Mouse (Mus musculus): Measurements from ENCODE around the gene Hdac7. TPM values are rescaled to one million over a fixed set of nuclear protein-coding genes. Genes with fewer than 3 reads are reported as not detected.

Gene Hdac7
- polyA plus RNA-seq, 2 experiments from 2014 or later = 68.2 to 74.2 TPM

DNA sequence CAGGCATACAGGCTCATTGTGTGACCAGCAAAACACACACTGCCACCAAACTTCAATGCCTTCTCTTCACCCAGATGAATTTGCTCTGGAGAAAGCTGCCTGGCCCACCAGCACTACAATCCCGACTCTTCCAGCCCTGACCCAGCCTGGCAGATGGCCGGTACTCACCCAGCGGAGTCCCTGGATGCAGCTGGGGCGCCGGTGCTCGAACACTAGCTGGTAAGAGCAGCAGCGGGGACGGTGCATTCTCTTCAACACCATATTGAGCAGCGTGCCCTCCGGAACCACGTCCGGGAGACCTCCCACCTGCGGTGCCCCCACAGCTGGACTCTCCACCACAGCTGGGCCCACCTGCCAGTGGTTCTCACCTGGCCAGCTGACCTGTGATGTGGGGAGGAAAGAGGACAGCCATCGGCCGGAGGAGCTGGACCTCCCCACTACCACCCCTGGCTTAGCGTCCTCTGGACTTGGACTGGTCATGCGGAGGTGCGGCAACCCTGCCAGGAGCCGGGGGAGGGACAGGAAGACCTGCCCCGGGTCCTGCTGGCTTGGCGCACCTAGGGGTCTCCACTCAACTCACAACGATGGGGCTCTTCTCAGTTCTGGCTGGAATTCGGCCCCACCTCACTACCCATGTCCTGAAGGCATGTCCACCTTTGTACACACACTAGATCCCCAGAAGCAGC lies 77.6 kb downstream of the Hdac7 start:
- ATAC-seq = no peak

DNA sequence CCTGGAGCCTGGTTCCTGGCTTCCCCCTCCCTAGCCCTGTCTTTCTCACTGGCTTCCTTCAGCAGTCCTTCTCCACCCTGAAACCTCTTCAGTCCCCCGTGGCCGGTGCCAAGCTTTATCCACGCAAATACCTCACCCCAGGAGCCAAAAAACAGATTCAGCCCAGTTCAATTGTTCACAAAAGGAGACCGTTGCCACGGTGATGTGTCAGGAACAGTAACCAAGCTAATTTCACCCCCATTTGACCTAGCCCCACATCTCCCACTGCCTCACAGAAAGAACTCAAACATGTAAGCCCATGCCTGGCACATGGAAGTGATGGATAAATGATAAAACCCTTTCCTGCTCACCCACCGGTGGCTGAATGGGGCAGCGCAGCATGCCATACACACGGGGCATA lies 78.1 kb downstream of the Hdac7 start:
- ATAC-seq = no peak

DNA sequence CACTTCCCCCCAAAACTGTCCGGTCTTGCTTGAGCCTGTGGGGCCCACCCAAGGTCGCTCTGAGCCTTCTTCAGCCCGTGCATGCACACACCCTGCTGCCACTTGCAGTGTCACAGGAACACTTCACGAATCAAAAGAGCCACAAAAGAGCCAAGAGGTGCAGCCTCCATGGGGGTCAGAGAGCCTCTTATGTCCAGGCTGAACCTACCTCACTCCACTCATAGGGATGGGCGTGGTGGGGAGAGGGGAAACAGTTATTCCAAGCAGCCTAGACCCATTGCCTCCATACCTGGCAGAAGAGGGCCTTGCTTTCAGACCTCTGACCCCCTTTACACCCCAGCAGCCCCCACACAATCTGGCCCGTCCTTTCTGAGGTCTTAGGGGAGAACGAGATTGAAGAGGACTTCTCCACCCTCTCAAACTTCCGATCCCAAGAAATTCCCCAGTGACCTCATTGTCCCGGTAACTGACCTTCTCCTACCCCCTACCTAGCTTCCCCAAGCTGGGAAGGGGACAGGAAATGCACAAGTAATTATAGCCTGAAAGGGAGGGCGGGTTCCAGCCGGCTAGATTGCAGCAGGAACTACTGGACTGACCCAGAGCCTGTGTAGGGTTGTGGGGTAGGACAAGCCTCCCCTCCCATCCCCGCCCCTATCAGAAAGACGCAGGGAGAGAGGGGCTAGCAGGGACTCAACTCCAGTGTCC lies 79.1 kb downstream of the Hdac7 start:
- no peak for ATAC-seq

DNA sequence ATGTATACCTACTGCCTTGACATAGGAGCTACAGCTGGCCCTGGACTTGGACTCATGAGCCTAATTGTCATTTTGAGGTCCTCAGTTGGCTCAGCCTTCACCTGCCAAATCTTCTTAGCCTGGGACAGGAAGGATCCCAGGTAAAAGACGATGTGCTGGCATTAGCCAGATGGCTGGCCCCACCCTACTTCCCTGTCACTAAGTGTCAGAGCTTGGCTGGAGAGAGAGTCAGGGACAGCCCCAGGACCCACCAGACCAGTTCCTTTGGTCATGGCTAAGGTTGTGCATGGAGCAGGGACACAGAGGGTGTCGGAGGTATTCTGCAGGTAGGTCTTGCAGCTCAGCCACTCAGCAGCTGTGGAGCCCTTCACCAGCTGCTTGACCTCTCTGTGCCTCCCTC lies 79.8 kb downstream of the Hdac7 start:
- no peak for ATAC-seq

DNA sequence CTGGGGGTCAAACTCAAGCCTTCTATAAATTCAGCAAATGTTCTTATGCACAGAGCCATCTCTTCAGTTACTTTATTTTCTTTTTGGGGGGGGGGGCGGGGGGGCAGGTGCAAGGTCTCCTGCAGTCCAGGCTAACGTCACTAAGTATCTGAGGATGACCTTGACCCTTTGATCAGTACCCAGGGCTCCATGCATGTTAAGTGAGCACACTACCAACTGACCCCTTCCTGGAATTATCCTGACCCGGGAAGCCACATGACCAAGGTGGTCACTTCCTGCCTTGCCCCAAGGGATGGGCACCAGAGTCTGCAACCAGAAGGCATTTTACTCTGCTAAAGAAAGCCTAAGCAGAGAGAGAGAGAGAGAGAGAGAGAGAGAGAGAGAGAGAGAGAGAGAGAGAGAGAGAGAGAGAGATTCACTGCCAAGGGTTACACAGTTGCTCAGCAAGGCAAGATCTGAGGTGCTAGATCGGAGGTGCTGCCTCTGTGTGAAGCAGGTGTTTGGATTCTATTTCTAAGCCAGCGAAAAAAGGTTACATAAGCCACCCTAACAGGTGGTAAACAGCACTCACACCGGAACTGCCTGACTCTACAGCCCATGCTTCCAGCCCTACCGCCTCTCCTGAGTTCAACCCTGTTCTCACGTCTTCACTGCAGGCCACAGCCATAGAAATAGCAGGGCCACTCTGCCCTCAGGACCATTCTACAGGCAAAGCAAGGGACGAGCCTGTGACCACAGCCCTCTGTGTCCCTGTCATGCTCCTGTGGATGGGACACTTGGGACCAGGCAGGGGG lies 80.8 kb downstream of the Hdac7 start:
- no peak for ATAC-seq

DNA sequence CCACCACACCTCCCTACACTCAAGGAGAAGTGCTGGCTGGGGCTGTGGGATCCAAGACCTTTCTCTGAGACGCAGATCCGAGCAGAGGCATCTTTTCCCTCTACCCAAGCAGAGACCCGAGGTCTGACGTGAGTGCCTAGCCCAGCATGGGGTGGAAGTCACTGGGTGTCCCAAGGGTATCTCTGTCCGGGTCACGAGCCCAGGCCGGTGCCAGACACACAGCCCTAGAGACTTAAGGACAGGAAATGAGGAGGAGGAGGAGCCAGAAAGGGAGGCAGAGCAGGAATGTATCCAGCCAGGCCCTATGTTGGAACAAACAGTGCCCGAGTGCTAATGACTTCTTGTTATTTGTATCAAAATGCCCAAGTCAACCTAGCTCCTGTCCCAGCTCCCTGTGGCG lies 81.6 kb downstream of the Hdac7 start:
- no peak for ATAC-seq

DNA sequence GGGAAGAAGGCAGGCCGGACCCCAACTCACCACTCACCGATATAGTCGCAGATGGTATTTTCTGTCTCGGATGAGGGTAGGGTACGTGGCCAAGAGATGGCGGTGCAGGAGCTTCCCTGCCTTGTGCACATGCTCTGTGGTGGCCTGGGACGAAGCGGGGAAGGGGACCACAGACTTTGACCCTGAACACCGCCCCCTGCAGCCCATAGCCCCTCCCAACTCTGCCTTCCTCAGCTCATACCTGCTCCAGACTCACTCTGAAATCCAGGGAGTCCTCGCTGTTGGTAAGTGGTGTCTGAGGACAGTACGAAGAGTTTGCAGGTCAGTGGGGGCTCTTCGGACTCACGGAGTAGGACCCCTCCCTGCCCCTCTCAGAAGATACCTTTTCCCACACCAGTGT lies 82.9 kb downstream of the Hdac7 start:
- ATAC-seq = no peak

DNA sequence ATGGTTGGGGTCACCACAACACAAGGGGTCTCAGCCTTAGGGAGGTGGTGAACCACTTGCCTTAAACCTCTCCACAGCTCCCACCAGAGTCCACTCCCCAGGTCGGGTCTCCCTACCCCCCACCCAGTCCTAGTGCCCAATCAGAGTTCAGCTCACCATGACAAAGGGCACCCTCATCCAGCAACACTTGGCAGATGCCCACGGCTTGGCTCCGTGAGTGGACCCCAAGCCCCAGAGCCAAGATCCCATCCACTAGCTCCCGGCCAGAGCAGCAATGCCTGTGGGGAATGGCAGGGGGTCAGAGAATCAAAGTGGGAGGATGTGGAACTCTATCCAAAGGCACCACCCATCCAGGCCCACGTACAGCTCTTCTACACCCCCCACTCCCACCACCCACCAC lies 83.3 kb downstream of the Hdac7 start:
- no peak for ATAC-seq

DNA sequence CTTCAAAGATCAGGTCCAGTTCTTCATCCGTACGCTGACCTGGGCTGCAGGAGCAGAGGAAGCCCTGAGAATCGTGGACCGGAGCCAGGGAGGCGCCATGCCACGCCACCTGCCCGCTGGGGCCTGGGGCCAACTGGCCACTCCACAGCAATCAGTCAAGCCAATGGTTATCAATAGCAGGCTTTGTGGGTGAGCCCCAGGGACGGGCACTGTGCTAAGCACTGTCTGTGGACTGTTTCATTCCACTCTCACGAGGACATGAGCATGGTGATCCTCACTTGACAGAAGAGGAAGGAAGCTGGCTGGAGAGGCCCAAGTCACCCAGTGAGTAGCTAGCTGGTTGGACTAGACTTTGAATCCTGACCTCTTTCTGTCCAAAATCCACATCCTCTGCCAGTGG lies 84.3 kb downstream of the Hdac7 start:
- no peak for ATAC-seq

DNA sequence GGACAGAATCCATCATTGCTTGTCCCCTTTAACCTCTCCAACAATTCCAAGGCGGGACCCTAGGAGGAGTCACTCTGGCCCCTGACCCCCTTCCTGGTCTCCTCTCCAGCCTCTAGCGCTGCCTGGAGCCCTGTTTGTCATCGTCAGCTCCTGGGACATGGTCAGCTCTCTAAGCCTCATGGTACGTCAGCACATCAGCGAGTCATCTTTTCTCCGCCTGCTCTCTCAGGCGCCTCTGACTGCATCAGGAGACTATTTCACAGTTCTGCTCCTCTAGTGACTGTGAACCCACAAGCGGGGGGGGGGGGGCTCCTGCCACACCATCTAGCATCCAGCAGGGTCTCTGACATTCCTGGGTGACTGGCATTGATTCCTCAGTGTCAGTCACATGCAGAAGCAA lies 88.9 kb downstream of the Hdac7 start:
- ATAC-seq = no peak

DNA sequence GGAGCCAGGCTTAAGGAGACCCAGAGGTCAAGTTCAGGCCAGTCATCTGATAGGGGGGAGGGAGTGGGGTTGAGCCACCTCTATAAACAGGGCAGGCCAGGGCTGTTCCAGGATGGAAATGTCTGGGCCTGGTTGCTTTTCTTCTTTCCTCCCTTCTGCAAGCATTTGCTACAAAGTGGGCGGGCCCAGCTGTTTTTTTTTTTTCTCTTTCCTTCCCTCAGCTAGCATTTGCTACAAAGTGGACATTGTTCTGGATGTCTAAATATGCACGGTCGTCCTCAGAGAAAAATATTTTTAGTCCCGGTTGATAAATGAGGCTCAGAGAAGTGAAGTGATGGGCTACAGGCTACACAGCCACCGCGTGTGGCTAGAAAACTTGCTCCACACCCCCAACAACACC lies 89.8 kb downstream of the Hdac7 start:
- no peak for ATAC-seq

DNA sequence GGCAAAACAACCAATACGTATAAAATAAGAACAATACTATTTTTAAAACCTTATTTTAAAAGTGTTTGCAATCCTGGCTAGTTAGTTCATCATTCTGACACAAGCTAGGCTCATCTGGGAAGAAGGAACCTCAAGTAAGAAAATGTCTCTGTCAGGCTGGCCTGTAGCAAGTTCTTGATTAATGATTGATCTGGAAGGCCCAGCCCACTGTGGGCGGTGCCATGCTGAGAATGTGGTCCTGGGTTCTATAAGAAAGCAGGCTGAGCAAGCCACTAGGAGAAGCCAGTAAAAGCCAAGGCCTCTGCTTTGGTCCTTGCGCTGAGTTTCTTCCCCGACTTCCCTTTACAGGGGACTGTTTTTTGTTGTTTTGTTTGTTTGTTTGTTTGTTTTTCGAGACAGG lies 91.8 kb downstream of the Hdac7 start:
- ATAC-seq = no peak

DNA sequence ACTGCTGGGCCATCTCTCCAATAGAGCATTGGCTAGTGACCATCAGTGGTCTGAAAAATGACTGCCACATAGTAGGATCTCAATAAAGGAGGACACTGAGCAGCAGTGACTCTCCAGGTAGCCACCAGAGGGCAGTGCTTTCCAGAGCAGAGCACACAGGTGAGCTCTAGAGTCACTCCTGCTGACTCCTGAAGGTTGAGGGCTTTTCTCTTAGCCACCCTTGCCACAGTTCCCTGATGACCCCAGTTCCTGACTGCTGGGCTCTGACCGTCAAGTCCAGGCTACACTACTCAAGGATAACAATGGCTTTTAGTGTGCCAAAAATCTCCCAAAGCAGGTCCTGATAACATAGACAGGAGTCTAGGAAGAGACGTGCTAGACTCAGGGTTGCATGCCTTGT lies 92.6 kb downstream of the Hdac7 start:
- no peak for ATAC-seq

DNA sequence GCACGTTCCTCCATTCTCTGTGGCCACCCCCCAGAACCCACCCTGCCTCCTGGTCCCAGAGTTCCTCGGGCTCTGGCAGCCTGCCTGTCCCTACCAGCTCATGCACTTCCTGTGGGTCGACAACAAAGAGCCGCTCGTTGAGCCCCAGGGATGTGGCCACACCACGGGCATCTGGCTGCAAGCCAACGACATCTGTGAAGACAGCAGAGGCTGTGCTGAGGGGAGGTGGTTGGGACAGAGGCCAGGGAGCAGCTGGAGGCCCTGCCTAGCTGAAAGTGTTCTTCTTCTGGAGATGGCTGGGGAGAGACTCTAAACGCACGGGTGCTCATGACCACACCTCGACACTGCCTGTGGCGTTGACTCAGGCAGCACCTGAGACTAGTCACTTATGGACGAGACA lies 93.6 kb downstream of the Hdac7 start:
- ATAC-seq = peak; percentile 29

DNA sequence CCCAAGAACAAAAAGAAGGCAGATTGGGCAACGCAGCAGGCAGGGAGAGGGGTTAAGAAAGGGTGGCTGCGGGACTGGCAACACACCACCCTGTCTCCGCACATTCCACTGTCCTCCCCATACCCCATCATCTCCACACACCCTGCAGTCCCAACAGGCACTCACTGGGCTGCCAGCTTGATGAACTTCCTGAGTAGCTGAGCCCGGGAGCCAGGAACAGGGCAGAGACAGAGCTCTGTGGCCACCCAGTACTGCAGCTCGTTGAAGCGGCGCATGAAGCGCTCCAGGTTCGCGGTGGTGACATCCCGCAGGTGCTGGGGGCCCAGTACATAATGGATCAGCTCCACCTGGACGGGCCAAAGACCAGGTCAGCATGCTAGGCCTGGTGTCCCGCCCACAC lies 94.5 kb downstream of the Hdac7 start:
- no peak for ATAC-seq

DNA sequence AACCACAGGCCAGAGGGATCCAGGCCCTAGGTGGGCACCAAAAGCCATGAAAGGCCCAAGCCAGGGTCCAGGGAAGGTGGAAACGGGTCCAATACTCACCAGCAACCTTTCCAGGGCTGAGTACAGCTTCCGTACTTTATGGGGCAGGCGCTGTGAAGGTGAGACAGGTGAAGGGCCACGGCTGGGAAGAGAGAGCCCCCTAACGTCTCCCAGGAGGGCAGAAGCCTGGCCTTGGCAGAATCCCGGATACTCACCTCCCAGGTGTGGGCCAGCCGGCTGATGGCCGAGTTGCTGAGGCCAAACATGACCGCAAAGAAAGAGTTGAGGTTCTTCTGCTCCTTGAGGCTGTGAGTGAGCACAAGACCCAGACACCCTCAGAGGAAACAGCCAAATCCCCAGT lies 94.9 kb downstream of the Hdac7 start:
- ATAC-seq = no peak

DNA sequence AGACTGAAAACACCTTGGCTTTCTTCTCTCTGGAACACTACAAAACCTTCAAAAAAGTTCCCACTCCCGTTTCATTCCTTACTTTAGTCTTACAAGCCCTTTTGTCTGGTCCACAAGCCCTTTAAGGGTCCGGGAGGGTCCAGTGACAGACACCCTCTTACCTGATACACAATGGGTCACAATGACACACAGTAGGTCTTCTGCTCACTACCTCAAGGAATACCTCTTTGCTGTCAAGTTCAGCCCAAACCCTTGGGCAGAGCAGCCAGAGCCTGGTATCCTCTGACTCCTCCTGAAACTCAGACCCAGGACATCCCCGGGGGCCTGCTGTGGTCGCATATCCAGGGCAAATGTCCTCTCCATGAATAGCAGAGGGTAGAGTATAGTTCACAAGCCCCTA lies 95.3 kb downstream of the Hdac7 start:
- no peak for ATAC-seq

DNA sequence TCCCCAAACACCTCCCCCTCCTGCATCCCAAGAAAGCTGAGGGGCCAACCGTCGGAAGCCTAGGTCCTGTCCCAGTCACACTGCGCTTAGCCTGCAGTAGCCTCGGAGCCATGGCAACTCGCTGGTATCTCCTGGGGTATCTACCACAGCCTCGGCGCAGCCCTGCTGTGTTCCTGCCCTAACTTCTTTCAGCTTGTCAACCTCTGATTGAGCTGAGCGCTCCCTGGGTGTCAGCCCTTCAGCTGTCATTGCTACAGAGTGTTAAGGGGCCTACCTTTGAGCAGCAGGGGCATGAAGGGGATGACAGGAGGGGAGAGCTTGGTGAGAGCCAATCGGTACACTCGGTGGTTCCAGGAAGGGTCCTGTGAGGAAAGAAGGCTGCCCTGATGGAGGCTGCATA lies 96.0 kb downstream of the Hdac7 start:
- no peak for ATAC-seq

DNA sequence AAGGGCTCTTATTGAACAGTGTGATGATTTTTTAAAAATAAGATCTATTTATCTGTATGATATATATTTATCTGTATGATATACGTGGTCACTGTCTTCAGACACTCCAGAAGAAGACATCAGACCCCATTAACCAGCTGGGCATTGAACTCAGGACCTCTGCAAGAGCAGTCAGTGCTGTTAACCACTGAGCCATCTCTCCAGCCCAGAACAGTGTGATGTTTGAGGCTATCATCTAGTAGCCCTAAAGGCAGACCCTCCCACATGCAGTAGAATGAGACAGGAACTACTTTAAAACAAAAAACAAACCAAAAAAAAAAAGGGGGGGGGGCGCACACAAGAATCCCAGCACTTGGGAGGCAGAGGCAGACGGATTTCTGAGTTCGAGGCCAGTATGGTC lies 96.8 kb downstream of the Hdac7 start:
- ATAC-seq = no peak

DNA sequence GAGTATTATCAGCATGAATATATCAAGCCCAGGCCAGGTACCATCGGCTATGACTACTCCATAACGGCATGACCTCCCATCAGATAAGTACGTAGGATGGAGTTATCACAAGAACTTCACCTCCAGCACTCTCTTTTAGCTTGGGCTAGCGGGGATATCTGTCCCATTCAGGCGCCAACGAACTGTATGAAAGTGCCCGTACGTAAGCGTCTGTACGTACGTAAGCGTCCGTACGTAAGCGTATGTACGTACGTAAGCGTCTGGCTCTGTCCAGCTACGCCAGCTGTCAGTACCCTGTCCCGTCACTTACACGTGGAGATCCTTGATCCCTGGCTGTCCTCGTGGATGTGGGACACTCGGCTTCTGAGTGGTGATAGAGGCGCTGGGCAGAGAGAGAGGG lies 97.6 kb downstream of the Hdac7 start:
- ATAC-seq = no peak

DNA sequence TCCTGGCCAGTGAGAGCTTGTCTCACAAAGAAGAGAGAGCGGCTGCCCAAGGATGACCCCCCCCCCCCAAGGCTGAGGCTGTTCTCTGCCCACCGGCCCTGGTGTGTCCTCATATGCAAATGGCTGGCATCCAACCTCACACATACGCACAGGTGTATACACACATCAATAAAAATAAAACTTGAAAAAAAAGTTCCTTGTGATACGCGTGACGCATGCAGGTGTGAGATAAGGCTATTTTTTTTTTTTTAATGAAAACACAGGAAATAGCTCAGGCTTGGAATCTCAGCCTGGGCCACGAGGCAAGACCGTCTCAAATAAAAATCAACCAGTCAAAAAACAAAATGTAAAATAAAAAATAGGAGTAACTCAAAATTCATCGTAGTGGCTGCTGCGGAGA lies 98.0 kb downstream of the Hdac7 start:
- ATAC-seq = no peak

DNA sequence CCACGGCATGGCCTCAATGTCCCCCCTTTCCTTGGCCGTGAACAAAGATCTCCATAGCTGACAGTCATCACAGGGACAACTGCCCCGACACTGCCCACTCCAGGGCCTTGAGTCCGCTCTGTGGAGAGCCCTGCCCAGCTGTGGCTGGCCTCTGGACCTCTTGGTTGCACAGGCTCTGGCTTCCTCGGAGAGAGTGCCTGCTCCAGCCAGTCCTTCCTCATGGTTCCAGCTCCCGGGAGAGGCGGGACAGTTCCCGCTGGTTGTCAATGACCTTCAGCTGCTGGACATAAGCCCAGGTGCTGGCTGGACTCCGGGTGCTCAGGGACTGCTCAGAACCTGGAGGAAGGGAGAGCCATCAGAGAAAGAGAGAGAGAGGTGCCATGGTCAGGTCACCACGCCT lies 99.0 kb downstream of the Hdac7 start:
- no peak for ATAC-seq

DNA sequence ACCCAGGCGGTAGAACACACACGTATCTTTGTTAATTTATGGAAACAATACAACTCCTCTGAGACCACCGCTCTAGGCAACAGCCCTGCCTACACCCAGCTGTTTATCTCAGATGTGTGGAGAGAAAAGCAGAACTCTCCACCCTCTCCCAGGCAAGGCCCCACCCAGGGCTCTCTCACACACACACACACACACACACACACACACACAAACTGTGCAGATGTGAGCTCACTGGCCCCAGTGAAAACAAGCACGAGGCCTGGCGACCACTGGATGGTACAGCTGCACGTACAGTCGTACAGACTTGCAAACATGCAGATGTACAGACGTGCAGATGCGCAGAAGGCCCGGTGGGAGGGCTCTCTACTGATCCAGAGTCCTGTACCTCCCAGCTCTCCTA lies 99.4 kb downstream of the Hdac7 start:
- ATAC-seq = no peak

DNA sequence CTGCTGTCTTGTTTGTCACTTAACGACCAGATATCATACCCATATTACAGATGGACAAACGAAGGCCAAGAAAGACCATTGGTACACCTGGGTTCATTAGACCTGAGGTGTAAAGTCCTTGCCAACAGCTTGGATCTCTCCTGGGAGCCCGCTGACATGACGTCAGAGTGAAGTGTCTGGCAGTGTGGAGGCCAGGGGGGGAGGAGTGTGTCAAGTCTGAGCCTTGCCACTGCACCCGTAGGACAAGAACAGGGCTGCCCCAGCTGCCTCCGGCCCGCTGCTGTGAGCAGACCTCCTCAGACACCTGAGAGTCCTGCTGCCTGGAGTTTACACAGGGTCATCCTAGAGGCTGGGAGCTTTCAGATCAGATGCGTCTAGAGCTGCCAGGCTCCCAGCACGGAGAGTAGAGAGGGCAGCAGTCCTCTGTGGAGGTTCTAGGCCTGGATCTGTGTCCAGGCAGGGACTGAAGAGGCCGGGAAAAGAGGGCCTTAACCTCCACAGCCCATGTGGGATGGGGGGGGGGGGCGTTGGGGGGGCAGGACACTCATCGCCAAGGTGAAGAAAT lies 100.3 kb downstream of the Hdac7 start:
- no peak for ATAC-seq
